Mouse (Mus musculus) bone marrow macrophage, adult 2 months (primary cell): ENCODE measurements around the gene Cox7a2l. TPM values are rescaled to one million over a fixed set of nuclear protein-coding genes. Genes with fewer than 3 reads are reported as not detected.
A peak's percentile ranks its signal among the peaks of the same experiment; 100 is the strongest.

ENCODE experiments used
- H3K27ac ChIP-seq: 2 replicates; pipeline ENCODE4 v1.5.1; 2012; ENCODE audit warnings: low read depth, low read length; ENCODE audit not compliant: insufficient read depth
- H3K4me1 ChIP-seq: 2 replicates; pipeline ENCODE4 v1.6.1; 2012; ENCODE audit warnings: low read length; ENCODE audit not compliant: control insufficient read depth, insufficient read depth
- H3K4me3 ChIP-seq: 2 replicates; pipeline ENCODE4 v1.5.1; 2012; ENCODE audit warnings: mild to moderate bottlenecking, low read length, moderate library complexity; ENCODE audit not compliant: insufficient read depth
- CTCF ChIP-seq: IDR thresholded peaks from 2 replicates; pipeline ENCODE4 v1.5.1; 2012; ENCODE audit warnings: low read depth, mild to moderate bottlenecking, low read length, moderate library complexity
- POLR2A ChIP-seq: IDR thresholded peaks from 2 replicates; pipeline ENCODE4 v1.6.1; 2012; ENCODE audit warnings: mild to moderate bottlenecking, low read depth, low read length, borderline replicate concordance
- polyA plus RNA-seq: library from polyadenylated mRNA; stranded (reverse); fragments of >200 nt; gene quantifications from 2 replicates; pipeline ENCODE4 v1.2.4, GENCODE M21; 2012; ENCODE audit not compliant: missing spikeins, insufficient read depth, insufficient read length

Cox7a2l gene
- polyA plus RNA-seq, 1 experiment: 346 TPM

- Histone ChIP-seq H3K4me3 (peak overlapping the region; percentile 49), H3K27ac (peak overlapping the region; percentile 94), H3K4me1 (peaks cover 21% of the 10 kb centered on the region)
- TF ChIP-seq CTCF: no peak
- no peak for TF ChIP-seq POLR2A
Measured at GRCm38 (mm10) chr17:83526624-83527532, 9.7 kb upstream of the Cox7a2l start.

- Histone ChIP-seq H3K4me1 (peaks cover 21% of the 10 kb centered on the region), H3K4me3 (no peak overlapping the region), H3K27ac (no peak overlapping the region)
- TF ChIP-seq POLR2A (no peak), CTCF (no peak)
Measured at GRCm38 (mm10) chr17:83526091-83526561, 9.0 kb upstream of the Cox7a2l start.

GRCm38 (mm10) chr17:83525596-83525995, 8.5 kb upstream of the Cox7a2l start:
- no peak overlapping the region for H3K27ac ChIP-seq
- H3K4me1 ChIP-seq: peaks cover 21% of the 10 kb centered on the region
- H3K4me3 ChIP-seq: no peak overlapping the region
- TF ChIP-seq POLR2A (no peak), CTCF (no peak)

GRCm38 (mm10) chr17:83524753-83525152, 7.6 kb upstream of the Cox7a2l start:
- Histone ChIP-seq H3K4me1 (peaks cover 21% of the 10 kb centered on the region), H3K27ac (no peak overlapping the region), H3K4me3 (no peak overlapping the region)
- TF ChIP-seq CTCF (no peak), POLR2A (no peak)

GRCm38 (mm10) chr17:83522590-83523379, 5.7 kb upstream of the Cox7a2l start:
- Histone ChIP-seq H3K27ac (no peak overlapping the region), H3K4me3 (no peak overlapping the region), H3K4me1 (peaks cover 10% of the 10 kb centered on the region)
- no peak for TF ChIP-seq CTCF
- TF ChIP-seq POLR2A: no peak

- TF ChIP-seq CTCF (no peak), POLR2A (no peak)
- no peak overlapping the region for H3K4me3 ChIP-seq
- peaks cover 3% of the 10 kb centered on the region; the same call in 1 of the 2 replicates for H3K4me1 ChIP-seq
- H3K27ac ChIP-seq: no peak overlapping the region
Measured at GRCm38 (mm10) chr17:83521881-83522280, 4.8 kb upstream of the Cox7a2l start.

GRCm38 (mm10) chr17:83514213-83514701, 2.9 kb downstream of the Cox7a2l start:
- H3K4me3 ChIP-seq: peak overlapping the region; percentile 90
- peaks cover 17% of the 10 kb centered on the region for H3K4me1 ChIP-seq
- TF ChIP-seq POLR2A: no peak
- TF ChIP-seq CTCF: no peak
- peak overlapping the region; percentile 68 for H3K27ac ChIP-seq

GRCm38 (mm10) chr17:83513655-83514212, 3.4 kb downstream of the Cox7a2l start:
- Histone ChIP-seq H3K4me1 (peaks cover 17% of the 10 kb centered on the region), H3K4me3 (peak overlapping the region; percentile 90), H3K27ac (peak overlapping the region; percentile 68)
- TF ChIP-seq CTCF (no peak), POLR2A (no peak)

- H3K4me3 ChIP-seq: no peak overlapping the region
- peaks cover 17% of the 10 kb centered on the region for H3K4me1 ChIP-seq
- TF ChIP-seq CTCF (no peak), POLR2A (no peak)
- no peak overlapping the region for H3K27ac ChIP-seq
Measured at GRCm38 (mm10) chr17:83512130-83512529, 5.0 kb downstream of the Cox7a2l start.

- TF ChIP-seq POLR2A (no peak), CTCF (no peak)
- Histone ChIP-seq H3K27ac (no peak overlapping the region), H3K4me3 (no peak overlapping the region), H3K4me1 (no peaks in the 10 kb centered on the region)
Measured at GRCm38 (mm10) chr17:83503693-83504092, 13.4 kb downstream of the Cox7a2l start.
